Mouse (Mus musculus): Measurements from ENCODE around the gene Gabrb1.

Gene Gabrb1

GRCm38 (mm10) chr5:72159537-72159936 is 501.6 kb downstream of the Gabrb1 start:
- in situ Hi-C loops (cut with MboI, MseI) = no loop called here

GRCm38 (mm10) chr5:72160781-72161485 is 503.0 kb downstream of the Gabrb1 start:
- in situ Hi-C loops (cut with MboI, MseI) = loop anchor here in 1 of 2 experiments (5.0 kb wide), 1 partner anchor 56 kb away; no protein-coding TSS in a partner anchor

GRCm38 (mm10) chr5:72162855-72163254 is 504.9 kb downstream of the Gabrb1 start:
- in situ Hi-C loops (cut with MboI, MseI) = loop anchor here in 1 of 2 experiments (5.0 kb wide), 1 partner anchor 54 kb away; no protein-coding TSS in a partner anchor

GRCm38 (mm10) chr5:72164386-72164785 is 506.5 kb downstream of the Gabrb1 start:
- in situ Hi-C loops (cut with MboI, MseI) = loop anchor here in 1 of 2 experiments (5.0 kb wide), 1 partner anchor 53 kb away; no protein-coding TSS in a partner anchor

- in situ Hi-C loops (cut with MboI, MseI) = no loop called here
These were observed 509.8 kb downstream of the Gabrb1 start, which contains the start of gene Commd8 for GRCm38 (mm10) chr5:72167594-72168284. Gene Commd8 (minus strand): TSS chr5:72168189.

- in situ Hi-C loops (cut with MboI, MseI) = no loop called here
These were observed 510.3 kb downstream of the Gabrb1 start for GRCm38 (mm10) chr5:72168285-72168621.

- in situ Hi-C loops (cut with MboI, MseI) = loop anchor here (5.0 kb wide), 2 partner anchors 97 to 107 kb away; no protein-coding TSS in a partner anchor
These were observed 512.2 kb downstream of the Gabrb1 start for GRCm38 (mm10) chr5:72170067-72170466.

GRCm38 (mm10) chr5:72172675-72173074 is 514.8 kb downstream of the Gabrb1 start:
- in situ Hi-C loops (cut with MboI, MseI) = loop anchor here (5.0 kb wide), 2 partner anchors 95 to 105 kb away; no protein-coding TSS in a partner anchor

GRCm38 (mm10) chr5:72173521-72173920 is 515.6 kb downstream of the Gabrb1 start:
- in situ Hi-C loops (cut with MboI, MseI) = loop anchor here (5.0 kb wide), 2 partner anchors 94 to 104 kb away; no protein-coding TSS in a partner anchor

- in situ Hi-C loops (cut with MboI, MseI) = loop anchor here in 1 of 2 experiments (25.0 kb wide), 1 partner anchor 1312 kb away; the partner anchor contains the start of gene Dcun1d4
These were observed 517.1 kb downstream of the Gabrb1 start for GRCm38 (mm10) chr5:72175050-72175449.

- in situ Hi-C loops (cut with MboI, MseI) = loop anchor here in 1 of 2 experiments (25.0 kb wide), 1 partner anchor 1312 kb away; the partner anchor contains the start of gene Dcun1d4
These were observed 517.6 kb downstream of the Gabrb1 start for GRCm38 (mm10) chr5:72175530-72175929.

GRCm38 (mm10) chr5:72181194-72181593 is 523.3 kb downstream of the Gabrb1 start:
- in situ Hi-C loops (cut with MboI, MseI) = loop anchor here in 1 of 2 experiments (25.0 kb wide), 1 partner anchor 1306 kb away; the partner anchor contains the start of gene Dcun1d4

- in situ Hi-C loops (cut with MboI, MseI) = loop anchor here in 1 of 2 experiments (25.0 kb wide), 1 partner anchor 1304 kb away; the partner anchor contains the start of gene Dcun1d4
These were observed 524.9 kb downstream of the Gabrb1 start for GRCm38 (mm10) chr5:72182804-72183203.

- in situ Hi-C loops (cut with MboI, MseI) = loop anchor here in 1 of 2 experiments (25.0 kb wide), 1 partner anchor 1303 kb away; the partner anchor contains the start of gene Dcun1d4
These were observed 526.0 kb downstream of the Gabrb1 start for GRCm38 (mm10) chr5:72183929-72184328.

GRCm38 (mm10) chr5:72184437-72185100 is 526.7 kb downstream of the Gabrb1 start:
- in situ Hi-C loops (cut with MboI, MseI) = loop anchor here in 1 of 2 experiments (25.0 kb wide), 1 partner anchor 1303 kb away; the partner anchor contains the start of gene Dcun1d4

GRCm38 (mm10) chr5:72191154-72191553 is 533.2 kb downstream of the Gabrb1 start:
- in situ Hi-C loops (cut with MboI, MseI) = loop anchor here in 1 of 2 experiments (25.0 kb wide), 1 partner anchor 1296 kb away; the partner anchor contains the start of gene Dcun1d4

GRCm38 (mm10) chr5:72191932-72192331 is 534.0 kb downstream of the Gabrb1 start:
- in situ Hi-C loops (cut with MboI, MseI) = loop anchor here in 1 of 2 experiments (25.0 kb wide), 1 partner anchor 1295 kb away; the partner anchor contains the start of gene Dcun1d4

GRCm38 (mm10) chr5:72195442-72195841 is 537.5 kb downstream of the Gabrb1 start:
- in situ Hi-C loops (cut with MboI, MseI) = loop anchor here in 1 of 2 experiments (25.0 kb wide), 1 partner anchor 1292 kb away; the partner anchor contains the start of gene Dcun1d4

Measured in T-helper 17 cell (primary cell).